Mouse (Mus musculus) liver, adult 2 months (tissue): ENCODE results near the gene H2-Q1.

Experiments used
- CTCF ChIP-seq: fragments of 200-500 bp; IDR thresholded peaks from 2 replicates; pipeline ENCODE4 v1.5.1; 2011; ENCODE audit warnings: low read depth, low read length, control low read depth
- POLR2A ChIP-seq: fragments of 200-500 bp; IDR thresholded peaks from 2 replicates; pipeline ENCODE4 v1.6.1; 2011; ENCODE audit warnings: low read length, control low read depth; ENCODE audit not compliant: insufficient read depth; ENCODE audit errors: extremely low read depth

- no peak for TF ChIP-seq CTCF
- no peak for TF ChIP-seq POLR2A
Measured at GRCm38 (mm10) chr17:35272249-35272648, 48.0 kb upstream of the H2-Q1 start.
